Mouse (Mus musculus) ZHBTc4 (cell line): ENCODE measurements around the gene Foxc2.
A peak's percentile ranks its signal among the peaks of the same experiment; 100 is the strongest.
"Not testable (repeated sequence)": the region's sequence is repeated elsewhere in the genome, so short reads cannot be mapped to it uniquely, and the experiment has no call there.

ENCODE experiments used
- DNase-seq: peaks from one replicate; pipeline ENCODE4 v3.0.0-alpha.2; 2011; ENCODE audit warnings: low read depth, low spot score

Gene Foxc2

GRCm38 (mm10) chr8:121119635-121120455 lies 3.9 kb downstream of the Foxc2 start:
- DNase-seq: no peak

GRCm38 (mm10) chr8:121120456-121121419 lies 4.8 kb downstream of the Foxc2 start:
- DNase-seq: no peak

- DNase-seq: no peak
Measured at GRCm38 (mm10) chr8:121121704-121122103, 5.7 kb downstream of the Foxc2 start.

GRCm38 (mm10) chr8:121122368-121122767 lies 6.4 kb downstream of the Foxc2 start:
- no peak for DNase-seq

GRCm38 (mm10) chr8:121123113-121123512 lies 7.1 kb downstream of the Foxc2 start:
- DNase-seq: no peak

- DNase-seq: peak; percentile 72
Measured at GRCm38 (mm10) chr8:121124547-121125239, 8.7 kb downstream of the Foxc2 start.

- DNase-seq: peak; percentile 96
Measured at GRCm38 (mm10) chr8:121125311-121125876, 9.4 kb downstream of the Foxc2 start.

- DNase-seq: no peak
Measured at GRCm38 (mm10) chr8:121126191-121126590, 10.2 kb downstream of the Foxc2 start.

- DNase-seq: no peak
Measured at GRCm38 (mm10) chr8:121126694-121127093, 10.7 kb downstream of the Foxc2 start.

GRCm38 (mm10) chr8:121127291-121127701 lies 11.3 kb downstream of the Foxc2 start:
- DNase-seq: no peak

GRCm38 (mm10) chr8:121127756-121128375 lies 11.9 kb downstream of the Foxc2 start, which contains the start of gene Foxl1:
Gene Foxl1 (plus strand): TSS chr8:121127940.
- peak; percentile 44 for DNase-seq

- DNase-seq: peak; percentile 41
Measured at GRCm38 (mm10) chr8:121128531-121129264, 12.7 kb downstream of the Foxc2 start.

- no peak for DNase-seq
Measured at GRCm38 (mm10) chr8:121129265-121129940, 13.4 kb downstream of the Foxc2 start.

GRCm38 (mm10) chr8:121130522-121130921 lies 14.6 kb downstream of the Foxc2 start:
- DNase-seq: peak; percentile 68

GRCm38 (mm10) chr8:121132961-121133513 lies 17.1 kb downstream of the Foxc2 start:
- DNase-seq: no peak

- DNase-seq: no peak
Measured at GRCm38 (mm10) chr8:121134102-121134501, 18.1 kb downstream of the Foxc2 start.

GRCm38 (mm10) chr8:121134512-121134911 lies 18.5 kb downstream of the Foxc2 start:
- DNase-seq: no peak

GRCm38 (mm10) chr8:121136856-121137255 lies 20.9 kb downstream of the Foxc2 start:
- DNase-seq: peak; percentile 64

- DNase-seq: not testable (repeated sequence)
Measured at GRCm38 (mm10) chr8:121145457-121146134, 29.6 kb downstream of the Foxc2 start.
